ENCODE assay signal across 30 mouse cellular contexts in the genomic region with DNA sequence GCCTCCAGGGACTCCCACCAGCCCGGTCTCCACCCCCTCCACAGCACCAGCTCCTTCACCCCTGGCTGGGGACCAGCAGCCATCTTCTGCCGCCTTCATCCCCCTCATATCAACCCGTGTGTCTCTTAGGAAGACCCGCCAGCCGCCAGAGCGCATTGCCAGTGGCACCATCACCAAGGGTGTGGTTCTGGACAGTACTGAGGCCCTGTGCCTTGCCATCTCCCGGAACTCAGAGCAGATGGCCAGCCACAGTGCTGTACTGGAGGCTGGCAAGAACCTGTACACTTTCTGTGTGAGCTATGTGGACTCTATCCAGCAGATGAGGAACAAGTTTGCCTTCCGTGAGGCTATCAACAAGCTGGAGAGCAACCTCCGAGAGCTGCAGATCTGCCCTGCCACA. TPM values are rescaled to one million over a fixed set of nuclear protein-coding genes. Genes with fewer than 3 reads are reported as not detected.
DNase-seq lines count a peak whose midpoint lies in the region; ATAC-seq lines count a peak whose summit lies in the region.
"Had no signal": no experiment of that assay in that cellular context is flagged by ENCODE, and none has a peak within 500 bp of the region (broad histone marks: within the 10 kb centered on the region; RNA-seq: fewer than 3 reads in every experiment).

No protein-coding gene starts in this region.

- H3K27me3 ChIP-seq in hindbrain, embryonic 10.5 days (ENCODE audit: insufficient read depth, poor library complexity, severe bottlenecking) = no peaks in the 10 kb centered on the region
- no peaks in the 10 kb centered on the region for H3K27me3 ChIP-seq in hindbrain, embryonic 16.5 days (replicated peaks; ENCODE audit: control insufficient read depth, insufficient read depth, low read length)
- H3K27me3 ChIP-seq in limb, embryonic 10.5 days (ENCODE audit: low read depth, poor library complexity, severe bottlenecking) = no peaks in the 10 kb centered on the region
- H3K27me3 ChIP-seq: embryonic facial prominence, embryonic 15.5 days; heart, embryonic 12.5 days; hindbrain, embryonic 13.5 days; intestine, embryonic 15.5 days; limb, embryonic 15.5 days; midbrain, embryonic 15.5 days; neural tube, embryonic 12.5 days had no signal

- H3K9me3 ChIP-seq in hindbrain, embryonic 10.5 days = no peaks in the 10 kb centered on the region
- no peaks in the 10 kb centered on the region for H3K9me3 ChIP-seq in hindbrain, embryonic 16.5 days (ENCODE audit: control insufficient read depth, low read length)
- H3K9me3 ChIP-seq in limb, embryonic 10.5 days (replicated peaks) = no peaks in the 10 kb centered on the region
- H3K9me3 ChIP-seq: embryonic facial prominence, embryonic 15.5 days; heart, embryonic 12.5 days; hindbrain, embryonic 13.5 days; intestine, embryonic 15.5 days; limb, embryonic 15.5 days; midbrain, embryonic 15.5 days; neural tube, embryonic 12.5 days had no signal

- no peak overlapping the region for H3K4me3 ChIP-seq in hindbrain, embryonic 10.5 days
- H3K4me3 ChIP-seq in hindbrain, embryonic 16.5 days (ENCODE audit: low read length) = no peak overlapping the region
- H3K4me3 ChIP-seq in limb, embryonic 10.5 days = no peak overlapping the region
- H3K4me3 ChIP-seq: embryonic facial prominence, embryonic 15.5 days; heart, embryonic 12.5 days; hindbrain, embryonic 13.5 days; intestine, embryonic 15.5 days; limb, embryonic 15.5 days; midbrain, embryonic 15.5 days; neural tube, embryonic 12.5 days had no signal

- no peak overlapping the region for H3K4me2 ChIP-seq in hindbrain, embryonic 16.5 days (ENCODE audit: low read length)
- H3K4me2 ChIP-seq: embryonic facial prominence, embryonic 15.5 days; heart, embryonic 12.5 days; hindbrain, embryonic 13.5 days; intestine, embryonic 15.5 days; limb, embryonic 15.5 days; midbrain, embryonic 15.5 days; neural tube, embryonic 12.5 days had no signal

- WGBS in hindbrain, embryonic 10.5 days = 96% methylated on average over 9 of the region's 9 CpGs
- WGBS in hindbrain, embryonic 16.5 days = 80% methylated on average over 9 of the region's 9 CpGs
- 91% methylated on average over 9 of the region's 9 CpGs for WGBS in limb, embryonic 10.5 days

- H3K4me1 ChIP-seq in hindbrain, embryonic 10.5 days (replicated peaks) = peaks cover 21% of the 10 kb centered on the region
- peaks cover 6% of the 10 kb centered on the region for H3K4me1 ChIP-seq in hindbrain, embryonic 16.5 days (ENCODE audit: control insufficient read depth, insufficient read depth, low read depth, low read length)
- peaks cover 12% of the 10 kb centered on the region for H3K4me1 ChIP-seq in limb, embryonic 10.5 days
- H3K4me1 ChIP-seq: heart, embryonic 12.5 days; intestine, embryonic 15.5 days; limb, embryonic 15.5 days had no signal

- no peak overlapping the region for H3K9ac ChIP-seq in hindbrain, embryonic 16.5 days (ENCODE audit: low read depth, low read length)
- H3K9ac ChIP-seq: heart, embryonic 12.5 days; hindbrain, embryonic 13.5 days; intestine, embryonic 15.5 days; limb, embryonic 15.5 days; midbrain, embryonic 15.5 days; neural tube, embryonic 12.5 days had no signal

- no peak for ATAC-seq in hindbrain, embryonic 16.5 days
- ATAC-seq: activated CD4-positive, CD25-positive, alpha-beta regulatory T cell, adult 4 months; CD4-positive, CD25-positive, alpha-beta regulatory T cell, adult 4 months; forebrain, embryonic 14.5 days; intestine, embryonic 15.5 days; midbrain, embryonic 15.5 days had no signal

- DNase-seq in hindbrain, embryonic 10.5 days (ENCODE audit: low spot score) = no peak
- peak; percentile 77 for DNase-seq in brain, adult 2 months (ENCODE audit: low read depth, low spot score)
- peak; percentile 75 for DNase-seq in cerebellum, adult 9-10 months
- no peak for DNase-seq in limb, embryonic 10.5 days (ENCODE audit: low spot score)
- DNase-seq in adrenal gland, postnatal 10 days = no peak
- DNase-seq in adipocyte (ENCODE audit: low spot score) = no peak
- DNase-seq: adrenal gland, postnatal 14 days; gastrocnemius, postnatal 14 days; heart, adult 11 months; heart, postnatal 10 days; kidney, adult 8-10 months; kidney, postnatal 14 days; right cerebral cortex, postnatal 25 days; spleen, adult 18-20 months had no signal

- peaks cover 89% of the 10 kb centered on the region for H3K36me3 ChIP-seq in hindbrain, embryonic 10.5 days
- peaks cover 29% of the 10 kb centered on the region for H3K36me3 ChIP-seq in hindbrain, embryonic 16.5 days (ENCODE audit: control insufficient read depth, insufficient read depth, low read length)
- H3K36me3 ChIP-seq in limb, embryonic 10.5 days = peaks cover 93% of the 10 kb centered on the region

- 0 out of 2 replicates have a peak overlapping the region, but pooled peaks have one; percentile 25 for H3K27ac ChIP-seq in hindbrain, embryonic 10.5 days
- no peak overlapping the region for H3K27ac ChIP-seq in hindbrain, embryonic 16.5 days (ENCODE audit: low read depth, low read length)
- H3K27ac ChIP-seq in limb, embryonic 10.5 days = 0 out of 2 replicates have a peak overlapping the region, but pooled peaks have one; percentile 21
- H3K27ac ChIP-seq: embryonic facial prominence, embryonic 15.5 days; hindbrain, embryonic 13.5 days; intestine, embryonic 15.5 days; limb, embryonic 15.5 days; midbrain, embryonic 15.5 days; neural tube, embryonic 12.5 days had no signal

RNA-seq across cellular contexts. Expression of a gene that starts 9.0 kb away (rescaled TPM):
- polyA plus RNA-seq in hindbrain, embryonic 10.5 days (2016; fragmentation: Nextera tagmentation; extraction: Ambion mirVana) = 0.12 and 0.20 TPM in 2 replicates
- 0.09 TPM in 1 of 2 replicates, not detected in the other for polyA plus RNA-seq in hindbrain, embryonic 16.5 days (2015; fragmentation: Nextera tagmentation; extraction: Ambion mirVana)
- 0.06 and 0.23 TPM in 2 replicates for polyA plus RNA-seq in limb, embryonic 10.5 days (2016; fragmentation: Nextera tagmentation; extraction: Ambion mirVana)
- not detected for total RNA-seq in adrenal gland, postnatal 10 days (2021)
- total RNA-seq: adrenal gland, postnatal 14 days; gastrocnemius, postnatal 14 days; heart, postnatal 10 days; layer of hippocampus, adult 8-10 months; left cerebral cortex, postnatal 25 days; megakaryocyte-erythroid progenitor cell, adult 5-6 weeks; MEL had no signal
- polyA plus RNA-seq: frontal cortex, adult 2 months; heart, embryonic 12.5 days; hindbrain, embryonic 13.5 days had no signal

RNA-seq across cellular contexts. Expression of a gene that starts 44.4 kb away (rescaled TPM):
- polyA plus RNA-seq in hindbrain, embryonic 10.5 days (2016; fragmentation: Nextera tagmentation; extraction: Ambion mirVana) = 0.60 and 2.0 TPM in 2 replicates
- polyA plus RNA-seq in hindbrain, embryonic 16.5 days (2015; fragmentation: Nextera tagmentation; extraction: Ambion mirVana) = 7.1 and 8.6 TPM in 2 replicates
- polyA plus RNA-seq in limb, embryonic 10.5 days (2016; fragmentation: Nextera tagmentation; extraction: Ambion mirVana) = 0.04 and 0.13 TPM in 2 replicates
- under 1 TPM; 0.27 to 0.39 TPM for total RNA-seq in adrenal gland, postnatal 10 days (2021)
- total RNA-seq: gastrocnemius, postnatal 14 days; heart, postnatal 10 days; megakaryocyte-erythroid progenitor cell, adult 5-6 weeks; MEL had no signal
- polyA plus RNA-seq: activated CD4-positive, CD25-positive, alpha-beta regulatory T cell, adult 4 months had no signal

Comparison
In these comparisons a context has a peak if more than half of its experiments do, and no peak if none do; other contexts are left out.
1. DNase-seq: peak in brain, adult 2 months (single experiment) and cerebellum, adult 9-10 months (single experiment); none in hindbrain, embryonic 10.5 days (single experiment), limb, embryonic 10.5 days (single experiment), adrenal gland, postnatal 10 days (single experiment) and adipocyte (single experiment).